Mouse (Mus musculus) lung, postnatal 4 days (tissue): ENCODE results near the gene Gm38431.

Experiments
- DNase-seq, 2 experiments: peaks; one replicate each; pipeline ENCODE4 v3.0.0; 2021

Gene Gm38431

DNA sequence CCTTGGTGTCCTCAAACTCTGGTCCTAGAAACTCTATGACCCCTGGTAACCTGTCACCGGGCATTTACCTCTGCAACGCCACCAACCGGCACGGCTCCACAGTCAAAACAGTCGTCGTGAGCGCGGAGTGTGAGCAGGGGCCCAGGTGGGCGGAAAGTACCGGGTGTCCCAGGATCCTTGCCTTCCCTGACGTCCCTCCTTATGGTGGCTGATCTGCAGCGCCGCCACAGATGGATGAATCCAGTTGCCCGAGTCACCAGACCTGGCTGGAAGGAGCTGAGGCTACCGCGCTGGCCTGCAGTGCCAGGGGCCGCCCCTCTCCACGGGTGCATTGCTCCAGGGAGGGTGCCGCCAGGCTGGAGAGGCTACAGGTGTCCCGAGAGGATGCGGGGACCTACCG is 55.1 kb downstream of the Gm38431 start:
- no peak for DNase-seq

DNA sequence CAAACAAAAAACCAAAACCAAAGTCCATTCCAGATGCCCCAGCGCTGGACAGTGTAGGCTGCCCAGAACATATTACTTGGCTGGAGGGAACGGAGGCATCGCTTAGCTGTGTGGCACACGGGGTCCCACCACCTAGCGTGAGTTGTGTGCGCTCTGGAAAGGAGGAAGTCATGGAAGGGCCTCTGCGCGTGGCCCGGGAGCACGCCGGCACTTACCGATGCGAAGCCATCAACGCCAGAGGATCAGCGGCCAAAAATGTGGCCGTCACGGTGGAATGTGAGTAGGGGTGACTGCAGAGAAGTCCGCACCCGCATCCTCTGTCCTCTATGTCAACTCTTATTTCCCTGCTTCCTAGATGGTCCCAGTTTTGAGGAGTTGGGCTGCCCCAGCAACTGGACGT is 55.6 kb downstream of the Gm38431 start:
- DNase-seq, result no peak

DNA sequence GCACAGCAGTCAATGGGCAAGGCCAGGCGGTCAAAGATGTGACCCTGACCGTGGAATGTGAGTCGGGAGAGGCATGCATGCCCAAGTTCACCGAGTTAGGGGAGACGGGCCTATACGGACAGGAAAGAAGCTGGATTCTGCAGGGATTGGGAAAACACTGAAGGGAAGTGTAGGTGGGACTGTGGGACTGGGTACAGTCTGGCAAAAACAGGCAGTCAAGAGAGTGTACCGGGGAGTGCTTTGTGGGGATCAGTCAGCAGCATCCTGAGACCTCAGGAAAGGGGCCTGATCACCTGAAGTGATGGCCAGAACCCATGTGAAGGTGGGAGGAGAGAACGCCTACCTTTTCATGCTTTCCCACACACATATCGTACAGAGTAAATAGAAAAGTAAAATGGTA is 56.2 kb downstream of the Gm38431 start:
- DNase-seq, result no peak

DNA sequence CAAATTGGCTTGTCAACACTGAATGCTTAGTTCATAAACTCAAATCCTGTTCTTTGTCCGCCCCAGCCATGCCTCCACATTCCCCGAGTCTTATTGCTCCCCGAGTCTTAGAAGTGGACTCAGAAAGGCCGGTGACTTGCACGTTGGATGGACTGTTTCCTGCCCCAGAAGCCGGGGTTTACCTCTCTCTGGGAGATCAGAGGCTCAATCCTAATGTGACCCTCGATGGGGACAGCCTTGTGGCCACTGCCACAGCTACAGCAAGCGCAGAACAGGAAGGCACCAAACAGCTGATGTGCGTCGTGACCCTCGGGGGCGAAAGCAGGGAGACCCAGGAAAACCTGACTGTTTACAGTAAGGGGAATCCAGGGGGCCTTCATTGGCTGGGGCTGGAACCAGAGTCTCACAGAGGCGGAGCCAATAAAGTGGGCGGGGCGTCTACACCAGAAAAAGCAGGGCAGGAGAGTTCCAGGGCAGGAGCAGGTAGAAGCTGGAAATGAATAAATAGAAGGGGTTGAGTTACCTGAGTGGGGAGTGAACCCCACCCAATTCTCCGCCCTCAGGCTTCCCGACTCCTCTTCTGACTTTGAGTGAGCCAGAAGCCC is 57.2 kb downstream of the Gm38431 start:
- no peak for DNase-seq

DNA sequence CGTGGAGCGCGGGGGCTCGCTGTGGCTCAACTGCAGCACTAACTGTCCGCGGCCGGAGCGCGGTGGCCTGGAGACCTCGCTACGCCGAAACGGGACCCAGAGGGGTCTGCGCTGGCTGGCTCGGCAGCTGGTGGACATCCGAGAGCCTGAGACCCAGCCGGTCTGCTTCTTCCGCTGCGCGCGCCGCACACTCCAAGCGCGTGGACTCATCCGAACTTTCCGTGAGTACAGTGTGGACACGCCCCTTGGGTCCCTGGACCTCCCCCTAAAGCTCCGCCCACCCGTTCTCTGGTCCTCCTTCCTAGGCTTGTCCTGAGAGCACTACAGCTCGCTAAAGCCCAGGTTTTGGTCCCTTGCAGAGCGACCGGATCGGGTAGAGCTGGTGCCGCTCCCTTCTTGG is 58.7 kb downstream of the Gm38431 start:
- DNase-seq, result peak; percentile 88 to 92

DNA sequence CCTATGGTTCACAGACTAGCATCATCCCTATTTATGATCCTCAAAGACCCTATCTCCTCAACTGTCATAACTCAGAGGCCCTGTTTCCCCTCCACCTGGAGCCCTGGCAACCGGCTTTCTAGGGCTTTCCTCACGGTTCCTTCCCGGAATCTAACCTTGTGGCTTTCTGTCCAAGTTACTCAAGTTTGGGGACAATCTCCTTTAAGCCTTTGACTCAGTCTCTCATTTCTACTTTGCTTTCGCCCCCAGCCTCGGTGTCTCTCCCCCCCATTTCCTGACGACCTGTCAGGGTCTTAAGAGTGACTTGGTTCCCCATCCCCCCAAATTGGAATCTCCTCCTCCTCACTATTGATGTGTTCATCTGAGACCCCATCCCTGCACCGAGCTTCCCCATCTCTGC is 59.3 kb downstream of the Gm38431 start:
- no peak for DNase-seq

DNA sequence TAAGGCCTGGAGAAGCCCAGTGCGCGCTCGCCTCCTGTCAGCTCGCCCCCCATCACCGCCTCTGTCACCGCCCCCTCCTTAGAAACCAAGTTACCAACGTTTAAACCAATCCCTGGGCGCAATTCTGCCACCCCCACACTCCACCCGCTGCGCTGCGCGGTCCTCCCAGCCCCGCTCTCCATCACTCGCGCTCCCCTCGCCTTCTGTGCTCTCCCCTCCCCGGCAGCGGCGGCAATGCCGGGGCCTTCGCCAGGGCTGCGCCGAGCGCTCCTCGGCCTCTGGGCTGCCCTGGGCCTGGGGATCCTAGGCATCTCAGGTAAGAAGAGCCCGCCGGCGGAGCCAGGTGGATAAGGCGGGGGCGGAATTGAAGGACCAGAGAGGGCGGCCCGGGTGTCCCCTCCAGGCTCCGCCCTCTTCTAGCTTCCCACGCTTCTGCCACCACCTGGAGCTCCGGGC is 59.9 kb downstream of the Gm38431 start, which contains the start of gene Icam5:
Gene Icam5, plus strand, starts transcription at position 178 of the 456 bp plus-strand sequence.
- DNase-seq, result no peak

DNA sequence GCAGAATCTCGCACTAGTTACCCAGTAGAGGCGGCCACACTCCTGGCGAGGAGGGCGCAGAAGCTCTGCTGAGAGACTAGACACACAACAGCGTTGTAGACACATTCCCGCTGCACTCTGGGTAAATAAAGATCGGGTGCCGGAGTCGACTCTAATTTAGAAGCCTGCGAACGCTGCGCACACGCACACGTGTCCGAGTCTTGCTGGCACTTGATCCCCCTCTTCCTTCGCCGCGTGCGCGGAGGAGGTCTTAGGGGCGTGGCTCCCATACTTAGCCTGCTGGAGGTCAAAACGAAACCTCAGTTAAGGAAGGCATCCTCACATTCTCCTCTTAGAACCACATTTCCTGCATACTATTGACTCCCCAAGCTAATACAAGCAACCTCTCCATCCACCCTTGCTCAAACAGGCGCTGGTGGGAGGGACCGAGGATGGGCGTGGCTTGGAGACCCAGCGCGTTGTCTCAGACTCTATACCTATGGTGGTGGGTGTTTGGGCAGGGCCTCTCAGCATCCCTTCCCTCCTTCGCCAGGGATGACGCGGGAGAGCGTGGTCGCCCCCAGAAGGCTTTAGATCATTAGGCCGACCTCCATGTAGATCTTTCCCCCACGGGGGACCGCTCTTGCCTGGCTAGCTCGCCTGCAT is 60.4 kb downstream of the Gm38431 start:
- peak; percentile 75 to 79 for DNase-seq

DNA sequence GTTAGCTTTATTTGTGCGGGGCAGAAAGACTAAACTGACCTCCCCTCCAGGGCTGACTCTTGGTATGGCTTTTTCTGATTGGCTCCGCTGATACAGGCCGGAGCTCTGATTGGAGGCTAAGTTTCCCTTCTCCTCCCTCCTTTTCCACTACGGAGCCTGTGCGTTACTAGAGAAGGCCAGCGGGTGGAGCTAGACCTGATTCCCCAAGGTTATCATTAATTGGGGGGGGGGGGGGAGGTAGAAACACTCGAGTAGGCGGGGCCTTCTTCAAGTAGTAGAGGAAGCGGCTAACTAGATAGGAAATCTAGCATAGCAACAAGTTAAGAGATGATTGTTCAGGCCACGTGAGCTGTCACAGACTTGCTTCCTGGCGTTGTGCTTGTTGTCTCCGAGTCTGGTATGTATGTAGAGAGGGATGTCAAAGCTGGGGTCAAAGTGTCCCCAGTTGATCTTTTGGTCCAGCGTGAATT is 61.0 kb downstream of the Gm38431 start:
- DNase-seq, result peak; percentile 91 to 92

DNA sequence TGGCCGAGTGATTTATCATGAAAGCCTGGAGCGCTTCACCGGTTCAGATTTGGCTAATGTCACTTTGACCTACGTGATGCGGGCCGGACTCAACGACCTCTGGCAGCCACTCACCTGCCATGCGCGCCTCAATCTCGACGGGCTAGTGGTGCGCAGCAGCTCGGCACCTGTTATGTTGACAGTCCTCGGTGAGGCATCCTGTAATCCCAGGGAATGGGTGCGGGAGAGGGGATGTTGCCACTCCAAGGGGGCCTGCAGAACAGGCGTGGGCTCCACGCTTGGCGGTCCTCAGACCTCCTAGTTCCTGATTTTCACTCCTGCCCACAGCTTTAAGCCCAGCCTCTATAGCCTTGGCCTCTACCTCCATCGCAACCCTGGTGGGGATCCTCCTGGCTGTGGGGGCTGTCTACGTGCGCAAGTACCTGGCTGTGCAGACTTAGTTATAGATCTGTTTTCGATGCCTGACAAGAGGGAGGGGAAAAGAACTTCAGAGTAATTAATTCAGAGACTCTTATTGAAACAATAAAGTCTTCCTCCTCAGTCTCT is 61.7 kb downstream of the Gm38431 start:
- peak in 1 of 2 experiments; percentile 32 for DNase-seq

DNA sequence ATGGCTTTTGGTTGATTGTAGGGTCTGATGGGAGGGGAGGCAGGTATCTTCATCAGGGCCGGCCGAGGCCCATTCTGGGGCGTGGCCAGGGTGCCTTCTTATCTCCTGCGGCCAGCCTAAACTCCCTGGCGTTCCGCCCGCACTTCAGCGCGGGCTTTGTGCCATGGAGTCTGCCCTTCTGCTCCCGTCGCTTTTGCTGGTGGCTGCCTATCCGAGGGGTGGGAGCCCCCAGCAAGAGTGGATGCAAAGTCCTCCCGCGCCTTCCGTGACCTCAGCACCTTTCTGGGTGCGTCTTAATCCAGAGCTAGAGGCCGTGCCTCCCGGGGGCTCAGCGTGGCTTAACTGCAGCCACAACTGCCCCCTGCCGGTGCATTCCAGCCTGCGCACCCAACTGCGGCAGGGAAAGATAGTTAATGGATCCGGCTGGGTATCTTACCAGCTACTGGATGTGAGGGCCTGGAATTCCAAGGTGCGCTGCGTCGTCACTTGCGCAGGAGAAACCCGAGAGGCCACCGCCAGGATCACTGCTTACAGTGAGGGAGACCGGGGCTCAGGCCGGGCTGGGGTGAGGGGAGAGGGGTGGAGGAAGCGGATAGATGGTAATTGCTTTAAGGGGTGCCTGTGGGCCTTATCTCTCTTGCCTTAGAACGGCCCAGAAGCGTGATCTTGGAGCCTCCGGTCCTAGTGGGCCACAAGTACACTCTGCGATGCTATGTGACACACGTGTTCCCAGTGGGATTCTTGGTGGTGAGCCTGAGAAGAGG is 62.3 kb downstream of the Gm38431 start, which contains the start of gene Icam4:
Gene Icam4, plus strand, starts transcription at position 83 of the 764 bp plus-strand sequence.
- DNase-seq, result peak; percentile 87 to 90

DNA sequence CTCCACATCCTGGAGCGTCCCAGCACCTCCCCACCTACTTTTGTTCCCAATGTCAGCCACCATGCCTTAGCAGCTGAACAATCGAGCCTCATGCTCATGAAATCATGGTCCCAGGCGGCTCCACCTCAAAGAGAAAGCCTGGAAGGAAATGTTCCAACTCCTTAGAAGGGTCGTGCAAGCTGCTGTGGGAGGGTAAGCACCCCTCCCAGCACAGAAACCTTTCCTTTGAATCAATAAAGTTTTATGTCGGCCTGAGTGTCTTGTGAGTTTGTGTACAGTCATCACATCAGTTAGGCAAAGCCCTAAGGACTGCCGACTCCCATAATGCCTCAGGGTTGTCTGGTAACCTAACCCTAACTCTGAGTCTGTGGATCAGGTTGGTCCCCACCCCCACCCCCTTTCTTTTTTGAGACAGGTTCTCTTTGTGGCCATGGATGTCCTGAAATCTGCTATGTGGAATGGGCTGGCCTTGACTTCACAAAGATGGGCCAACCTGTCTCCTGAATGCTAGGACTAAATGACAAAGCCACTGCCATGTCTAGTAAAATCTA is 63.2 kb downstream of the Gm38431 start:
- no peak for DNase-seq

DNA sequence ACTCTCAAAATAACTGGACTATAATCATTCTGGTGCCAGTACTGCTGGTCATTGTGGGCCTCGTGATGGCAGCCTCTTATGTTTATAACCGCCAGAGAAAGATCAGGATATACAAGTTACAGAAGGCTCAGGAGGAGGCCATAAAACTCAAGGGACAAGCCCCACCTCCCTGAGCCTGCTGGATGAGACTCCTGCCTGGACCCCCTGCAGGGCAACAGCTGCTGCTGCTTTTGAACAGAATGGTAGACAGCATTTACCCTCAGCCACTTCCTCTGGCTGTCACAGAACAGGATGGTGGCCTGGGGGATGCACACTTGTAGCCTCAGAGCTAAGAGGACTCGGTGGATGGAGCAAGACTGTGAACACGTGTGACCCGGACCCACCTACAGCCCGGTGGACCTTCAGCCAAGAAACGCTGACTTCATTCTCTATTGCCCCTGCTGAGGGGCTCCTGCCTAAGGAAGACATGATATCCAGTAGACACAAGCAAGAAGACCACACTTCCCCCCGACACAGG is 64.0 kb downstream of the Gm38431 start:
- no peak for DNase-seq

DNA sequence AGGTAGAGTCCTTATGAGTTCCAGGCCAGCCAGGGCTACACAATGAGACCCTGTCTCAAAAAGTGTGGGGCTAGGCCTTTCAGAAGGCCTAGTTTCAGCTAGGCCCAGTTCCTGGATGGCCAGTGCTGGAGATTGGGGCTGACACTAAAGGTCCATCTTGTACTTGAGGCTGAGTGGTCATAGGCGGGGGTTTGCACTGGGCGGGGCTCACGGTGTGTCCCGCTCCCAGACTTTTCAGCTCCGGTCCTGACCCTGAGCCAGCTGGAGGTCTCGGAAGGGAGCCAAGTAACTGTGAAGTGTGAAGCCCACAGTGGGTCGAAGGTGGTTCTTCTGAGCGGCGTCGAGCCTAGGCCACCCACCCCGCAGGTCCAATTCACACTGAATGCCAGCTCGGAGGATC is 64.9 kb downstream of the Gm38431 start:
- DNase-seq, result peak in 1 of 2 experiments; percentile 44

DNA sequence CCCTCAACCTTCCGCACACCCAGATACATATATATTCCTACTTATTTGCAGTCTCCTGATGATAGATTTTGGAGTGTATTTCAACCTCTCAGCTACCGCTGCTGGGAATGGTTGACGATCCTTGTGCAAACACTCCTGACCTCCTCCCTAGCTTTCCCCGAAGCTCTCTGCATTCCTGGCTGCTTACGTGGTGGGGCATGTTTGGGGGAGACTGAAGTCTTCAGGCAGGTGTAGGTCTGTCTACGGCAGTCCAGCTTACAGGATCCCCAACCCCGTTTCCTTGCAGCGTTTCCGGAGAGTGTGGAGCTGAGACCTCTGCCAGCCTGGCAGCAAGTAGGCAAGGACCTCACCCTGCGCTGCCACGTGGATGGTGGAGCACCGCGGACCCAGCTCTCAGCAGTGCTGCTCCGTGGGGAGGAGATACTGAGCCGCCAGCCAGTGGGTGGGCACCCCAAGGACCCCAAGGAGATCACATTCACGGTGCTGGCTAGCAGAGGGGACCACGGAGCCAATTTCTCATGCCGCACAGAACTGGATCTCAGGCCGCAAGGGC is 66.5 kb downstream of the Gm38431 start:
- peak; percentile 74 to 85 for DNase-seq

DNA sequence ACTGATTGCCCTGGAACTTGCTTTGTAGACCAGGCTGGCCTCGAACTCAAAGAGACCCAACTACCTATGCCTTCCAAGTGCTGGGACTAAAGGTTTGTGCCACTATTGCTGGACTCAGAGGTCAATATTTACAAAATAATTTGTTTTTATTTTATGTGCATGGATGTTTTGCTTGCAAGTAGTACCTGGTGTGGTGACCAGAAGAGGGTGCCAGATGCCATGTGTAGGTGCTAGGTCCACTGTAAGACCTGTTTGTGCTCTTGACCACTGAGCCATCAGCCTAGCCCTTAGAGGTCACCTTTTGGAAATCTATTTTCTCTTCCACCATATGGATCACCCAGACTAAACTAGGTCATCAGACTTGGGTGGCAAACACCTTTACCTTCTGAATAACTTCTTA is 69.1 kb downstream of the Gm38431 start:
- no peak for DNase-seq

DNA sequence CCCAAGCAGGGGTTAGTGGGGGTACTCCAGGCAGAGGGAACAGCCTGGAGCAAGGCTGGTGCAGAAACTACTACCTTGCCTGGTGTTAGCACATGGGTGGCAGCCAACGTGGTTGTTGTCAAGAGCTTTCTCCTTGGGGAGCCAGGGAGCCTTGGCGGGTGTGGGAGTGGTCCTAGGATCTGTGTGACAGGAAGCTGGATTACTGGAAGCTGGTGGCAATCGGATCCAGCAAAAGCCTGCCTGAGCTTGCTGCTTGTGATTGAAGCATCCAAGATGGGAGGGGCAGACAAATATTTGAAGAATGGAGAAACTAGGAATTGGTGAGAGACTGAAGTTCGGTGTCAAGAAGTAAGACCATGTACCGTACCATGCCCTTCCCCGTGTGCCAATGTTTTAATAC is 69.5 kb downstream of the Gm38431 start:
- DNase-seq, result peak in 1 of 2 experiments; percentile 71

DNA sequence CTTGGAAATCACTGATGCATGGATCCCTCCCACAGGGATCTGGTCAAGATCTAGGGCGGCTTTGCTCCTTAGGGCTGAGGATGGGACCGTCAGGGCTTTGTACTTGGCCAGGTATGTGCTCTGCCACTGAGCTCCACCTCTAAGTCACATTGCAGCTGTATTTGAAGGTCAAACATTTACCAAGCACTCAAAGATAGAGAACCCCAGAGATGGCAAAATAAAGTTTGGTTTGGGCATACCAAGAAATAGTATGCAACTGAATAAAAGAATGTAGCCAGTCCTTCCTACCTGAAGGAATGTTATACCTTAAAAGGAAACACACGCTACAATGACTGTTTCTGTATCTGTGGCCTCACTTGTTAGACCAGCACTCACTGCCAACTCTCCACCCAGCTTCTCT is 70.4 kb downstream of the Gm38431 start:
- DNase-seq, result no peak

DNA sequence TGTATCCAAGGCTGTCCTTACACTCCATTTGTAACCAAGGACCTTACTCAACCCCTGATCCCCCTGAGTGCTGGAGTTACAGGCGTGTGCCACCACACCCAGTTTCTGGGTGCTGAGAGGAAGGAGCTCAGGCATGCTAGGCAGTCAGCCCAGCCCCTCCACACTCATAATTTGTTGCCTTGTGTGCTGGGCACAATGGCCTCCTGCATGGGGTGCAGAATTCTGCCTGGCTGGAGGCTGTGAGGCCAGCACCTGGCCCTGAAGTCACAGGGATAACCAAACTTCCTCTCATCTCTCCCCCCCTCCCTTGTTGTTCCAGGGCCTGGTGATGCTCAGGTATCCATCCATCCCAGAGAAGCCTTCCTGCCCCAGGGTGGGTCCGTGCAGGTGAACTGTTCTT is 73.2 kb downstream of the Gm38431 start:
- DNase-seq, result peak in 1 of 2 experiments; percentile 42
